Mouse (Mus musculus) embryonic facial prominence, embryonic 12.5 days (tissue): Measurements from ENCODE around the gene Ghrh. TPM values are rescaled to one million over a fixed set of nuclear protein-coding genes. Genes with fewer than 3 reads are reported as not detected.

ENCODE experiments used
- ATAC-seq: fragments of 200-750 bp; cut with Nextera tagmentation; 2 replicates; pipeline ENCODE4 v1.8.0; 2017; ENCODE audit not compliant: insufficient number of reproducible peaks, insufficient read depth, low FRiP score, low TSS enrichment
- H3K27ac ChIP-seq: fragments of 300-500 bp; sonication (generic); 2 replicates; pipeline ENCODE4 v1.5.1; 2016; ENCODE audit warnings: mild to moderate bottlenecking
- H3K27me3 ChIP-seq: fragments of 300-500 bp; sonication (generic); 2 replicates; pipeline ENCODE4 v1.6.1; 2016; ENCODE audit warnings: mild to moderate bottlenecking, moderate library complexity
- H3K36me3 ChIP-seq: fragments of 300-500 bp; sonication (generic); 2 replicates; pipeline ENCODE4 v1.6.1; 2016; ENCODE audit warnings: mild to moderate bottlenecking
- H3K4me1 ChIP-seq: fragments of 300-500 bp; sonication (generic); 2 replicates; pipeline ENCODE4 v1.6.1; 2016
- H3K4me2 ChIP-seq: fragments of 300-500 bp; sonication (generic); replicated peaks from 2 replicates; pipeline ENCODE4 v1.6.1; 2016; ENCODE audit warnings: mild to moderate bottlenecking, moderate library complexity
- H3K4me3 ChIP-seq: fragments of 300-500 bp; sonication (generic); 2 replicates; pipeline ENCODE4 v1.5.1; 2016; ENCODE audit warnings: mild to moderate bottlenecking
- H3K9ac ChIP-seq: fragments of 300-500 bp; sonication (generic); 2 replicates; pipeline ENCODE4 v1.6.1; 2016; ENCODE audit warnings: mild to moderate bottlenecking, moderate library complexity
- H3K9me3 ChIP-seq: fragments of 300-500 bp; sonication (generic); 2 replicates; pipeline ENCODE4 v1.6.1; 2016; ENCODE audit warnings: mild to moderate bottlenecking, moderate library complexity
- WGBS: fragments of 180-500 bp; shearing (Covaris S2); methylation state at CpG from one replicate; pipeline ENCODE4 v1.1.7; 2016; 5-methylcytosine and 5-hydroxymethylcytosine counted together
- polyA plus RNA-seq: library from polyadenylated mRNA; unstranded; fragments of >200 nt; fragmentation: Nextera tagmentation; extraction: Ambion mirVana; gene quantifications from 2 replicates; pipeline ENCODE4 v1.2.1, GENCODE M21; 2016

Gene Ghrh
- polyA plus RNA-seq, 1 experiment from 2014 or later: 2.4 TPM

GRCm38 (mm10) chr2:157342328-157342926 is 4.9 kb downstream of the Ghrh start:
- Histone ChIP-seq H3K4me2 (no peak overlapping the region), H3K9me3 (no peaks in the 10 kb centered on the region), H3K9ac (no peak overlapping the region; the same call in 1 of the 2 replicates), H3K4me3 (no peak overlapping the region), H3K4me1 (peaks cover 7% of the 10 kb centered on the region; the same call in 1 of the 2 replicates), H3K27me3 (no peaks in the 10 kb centered on the region), H3K36me3 (no peaks in the 10 kb centered on the region), H3K27ac (no peak overlapping the region)
- WGBS: 45% methylated on average over 5 of the region's 5 CpGs
- ATAC-seq: no peak

- Histone ChIP-seq H3K9ac (0 out of 2 replicates have a peak overlapping the region, but pooled peaks have one; percentile 25), H3K4me1 (peaks cover 7% of the 10 kb centered on the region; the same call in 1 of the 2 replicates), H3K4me3 (no peak overlapping the region), H3K9me3 (no peaks in the 10 kb centered on the region), H3K27me3 (no peaks in the 10 kb centered on the region), H3K36me3 (no peaks in the 10 kb centered on the region), H3K4me2 (no peak overlapping the region), H3K27ac (0 out of 2 replicates have a peak overlapping the region, but pooled peaks have one; percentile 50)
- 34% methylated on average over 11 of the region's 11 CpGs for WGBS
- no peak for ATAC-seq
Measured at GRCm38 (mm10) chr2:157341554-157342270, 5.6 kb downstream of the Ghrh start.

- 26% methylated on average over 7 of the region's 7 CpGs for WGBS
- Histone ChIP-seq H3K4me2 (no peak overlapping the region), H3K27me3 (no peaks in the 10 kb centered on the region), H3K9me3 (no peaks in the 10 kb centered on the region), H3K27ac (peak overlapping the region; percentile 24; the same call in 1 of the 2 replicates), H3K9ac (no peak overlapping the region), H3K36me3 (no peaks in the 10 kb centered on the region), H3K4me1 (peaks cover 7% of the 10 kb centered on the region; the same call in 1 of the 2 replicates), H3K4me3 (no peak overlapping the region)
- ATAC-seq: no peak
Measured at GRCm38 (mm10) chr2:157340221-157340741, 7.0 kb downstream of the Ghrh start.

GRCm38 (mm10) chr2:157339532-157339931 is 7.8 kb downstream of the Ghrh start:
- no peak for ATAC-seq
- Histone ChIP-seq H3K27me3 (no peaks in the 10 kb centered on the region), H3K9ac (no peak overlapping the region), H3K4me3 (no peak overlapping the region), H3K4me2 (no peak overlapping the region), H3K9me3 (no peaks in the 10 kb centered on the region), H3K4me1 (peaks cover 7% of the 10 kb centered on the region; the same call in 1 of the 2 replicates), H3K27ac (peak overlapping the region; percentile 24; the same call in 1 of the 2 replicates), H3K36me3 (no peaks in the 10 kb centered on the region)
- 72% methylated on average over 7 of the region's 7 CpGs for WGBS

GRCm38 (mm10) chr2:157338663-157339062 is 8.6 kb downstream of the Ghrh start:
- no peaks in the 10 kb centered on the region for H3K36me3 ChIP-seq
- H3K4me1 ChIP-seq: peaks cover 7% of the 10 kb centered on the region; the same call in 1 of the 2 replicates
- 40% methylated on average over 5 of the region's 5 CpGs for WGBS
- H3K4me3 ChIP-seq: no peak overlapping the region
- H3K27me3 ChIP-seq: no peaks in the 10 kb centered on the region
- H3K9ac ChIP-seq: no peak overlapping the region
- ATAC-seq: no peak
- H3K4me2 ChIP-seq: no peak overlapping the region
- H3K9me3 ChIP-seq: no peaks in the 10 kb centered on the region
- H3K27ac ChIP-seq: no peak overlapping the region

- H3K4me3 ChIP-seq: no peak overlapping the region
- H3K27me3 ChIP-seq: no peaks in the 10 kb centered on the region
- H3K9me3 ChIP-seq: no peaks in the 10 kb centered on the region
- peaks cover 11% of the 10 kb centered on the region for H3K36me3 ChIP-seq
- H3K4me2 ChIP-seq: no peak overlapping the region
- WGBS: 57% methylated on average over 5 of the region's 5 CpGs
- no peak overlapping the region for H3K9ac ChIP-seq
- H3K27ac ChIP-seq: no peak overlapping the region
- peaks cover 4% of the 10 kb centered on the region; the same call in 1 of the 2 replicates for H3K4me1 ChIP-seq
- no peak for ATAC-seq
Measured at GRCm38 (mm10) chr2:157332059-157332458, 15.2 kb downstream of the Ghrh start.

- ATAC-seq: no peak
- H3K4me1 ChIP-seq: peaks cover 4% of the 10 kb centered on the region; the same call in 1 of the 2 replicates
- WGBS: 30% methylated on average over 11 of the region's 11 CpGs
- H3K27ac ChIP-seq: no peak overlapping the region
- no peak overlapping the region for H3K9ac ChIP-seq
- no peak overlapping the region for H3K4me3 ChIP-seq
- no peaks in the 10 kb centered on the region for H3K9me3 ChIP-seq
- H3K36me3 ChIP-seq: peaks cover 44% of the 10 kb centered on the region
- H3K27me3 ChIP-seq: no peaks in the 10 kb centered on the region
- H3K4me2 ChIP-seq: no peak overlapping the region
Measured at GRCm38 (mm10) chr2:157328570-157328969, 18.7 kb downstream of the Ghrh start.

GRCm38 (mm10) chr2:157328106-157328505 is 19.2 kb downstream of the Ghrh start:
- WGBS: 43% methylated on average over 5 of the region's 5 CpGs
- Histone ChIP-seq H3K9ac (no peak overlapping the region), H3K4me3 (no peak overlapping the region), H3K9me3 (no peaks in the 10 kb centered on the region), H3K4me1 (peaks cover 4% of the 10 kb centered on the region; the same call in 1 of the 2 replicates), H3K27ac (0 out of 2 replicates have a peak overlapping the region, but pooled peaks have one; percentile 6), H3K4me2 (no peak overlapping the region), H3K27me3 (no peaks in the 10 kb centered on the region), H3K36me3 (peaks cover 49% of the 10 kb centered on the region)
- no peak for ATAC-seq

- no peak overlapping the region for H3K27ac ChIP-seq
Measured at GRCm38 (mm10) chr2:157325238-157325637, 22.1 kb downstream of the Ghrh start.

GRCm38 (mm10) chr2:157322029-157322766 is 25.1 kb downstream of the Ghrh start:
- no peaks in the 10 kb centered on the region for H3K27me3 ChIP-seq
- H3K4me3 ChIP-seq: no peak overlapping the region
- no peaks in the 10 kb centered on the region for H3K9me3 ChIP-seq
- H3K9ac ChIP-seq: no peak overlapping the region
- no peak overlapping the region for H3K27ac ChIP-seq
- no peak overlapping the region for H3K4me2 ChIP-seq
- peaks cover 87% of the 10 kb centered on the region for H3K36me3 ChIP-seq
- 88% methylated on average over 5 of the region's 5 CpGs for WGBS
- no peak for ATAC-seq
- no peaks in the 10 kb centered on the region for H3K4me1 ChIP-seq

More at GRCm38 (mm10) chr2:157325238-157325637, 22.1 kb downstream of the Ghrh start:
- H3K4me3 ChIP-seq: no peak overlapping the region
- H3K4me2 ChIP-seq: no peak overlapping the region
- ATAC-seq: no peak
- WGBS: 87% methylated on average over 2 of the region's 2 CpGs
- H3K27me3 ChIP-seq: no peaks in the 10 kb centered on the region
- H3K9me3 ChIP-seq: no peaks in the 10 kb centered on the region
- 0 out of 2 replicates have a peak, but pooled peaks cover 4% of the 10 kb centered on the region for H3K4me1 ChIP-seq
- peaks cover 78% of the 10 kb centered on the region for H3K36me3 ChIP-seq
- no peak overlapping the region for H3K9ac ChIP-seq

- H3K9me3 ChIP-seq: no peaks in the 10 kb centered on the region
- H3K27ac ChIP-seq: peak overlapping the region; percentile 36; the same call in 1 of the 2 replicates
- H3K4me2 ChIP-seq: no peak overlapping the region
- peak overlapping the region; percentile 7; the same call in 1 of the 2 replicates for H3K9ac ChIP-seq
- no peaks in the 10 kb centered on the region for H3K27me3 ChIP-seq
- 36% methylated on average over 5 of the region's 5 CpGs for WGBS
- H3K4me3 ChIP-seq: no peak overlapping the region
- no peak for ATAC-seq
- H3K4me1 ChIP-seq: no peaks in the 10 kb centered on the region
- peaks cover 87% of the 10 kb centered on the region for H3K36me3 ChIP-seq
Measured at GRCm38 (mm10) chr2:157320886-157321285, 26.4 kb downstream of the Ghrh start.
